In the genomic region with DNA sequence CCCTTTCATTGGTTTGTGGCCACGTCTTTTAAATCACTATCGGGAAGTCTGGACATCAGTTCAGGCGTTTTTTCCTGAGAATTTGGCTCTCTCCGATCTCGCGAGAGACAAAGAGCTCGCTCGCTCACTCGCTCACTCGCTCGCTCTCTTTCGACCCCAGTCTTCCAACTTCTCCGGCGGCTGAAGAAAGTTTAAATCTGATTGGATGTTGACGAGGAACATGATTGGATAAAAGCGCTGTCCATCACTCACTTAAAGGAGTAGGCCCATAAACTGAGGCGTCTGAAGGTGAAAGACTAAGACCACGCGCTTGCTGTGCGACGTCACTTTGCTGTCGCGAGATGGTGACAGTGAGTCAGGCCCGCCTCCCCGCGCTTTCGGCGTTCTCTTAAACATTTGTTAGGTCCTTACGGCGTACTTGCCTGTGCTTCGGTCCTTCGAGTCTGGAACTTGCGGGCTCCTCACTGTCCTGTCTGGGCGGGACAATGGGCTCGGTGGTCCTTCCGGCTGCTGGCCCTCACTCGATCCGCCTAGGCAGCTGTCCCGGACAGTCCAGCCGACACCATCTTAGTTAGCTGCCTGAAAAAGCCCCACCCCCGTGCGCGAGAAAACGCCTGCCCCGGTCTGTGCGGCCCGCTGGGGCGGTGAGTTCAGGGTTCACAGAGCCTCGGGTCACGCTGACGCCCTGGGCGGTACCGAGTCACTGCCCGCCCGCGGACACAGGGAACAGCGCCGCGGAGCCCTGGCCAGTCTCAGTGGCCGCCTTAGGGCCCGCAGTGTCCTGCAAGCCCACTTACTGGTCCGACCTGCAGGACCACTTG, we compare ENCODE assay signal across 8 mouse cellular contexts. TPM values are rescaled to one million over a fixed set of nuclear protein-coding genes. Genes with fewer than 3 reads are reported as not detected.
A peak's percentile ranks its signal among the peaks of the same experiment; 100 is the strongest.
DNase-seq lines count a peak whose midpoint lies in the region; ATAC-seq and TF ChIP-seq lines count a peak whose summit lies in the region.

A gene (minus strand): TSS at position 293 of the 821 bp plus-strand sequence.

- H3K27ac ChIP-seq in embryonic facial prominence, embryonic 13.5 days, result peak within 1 kb of the TSS; percentile 95
- H3K27ac ChIP-seq in kidney, adult 2 months (ENCODE audit: insufficient read depth, low read depth, low read length), result peak within 1 kb of the TSS; percentile 90
- peak within 1 kb of the TSS; percentile 99 for H3K27ac ChIP-seq in limb, embryonic 12.5 days
- H3K27ac ChIP-seq in midbrain, embryonic 15.5 days, result peak within 1 kb of the TSS; percentile 88
- peak within 1 kb of the TSS; percentile 93 for H3K27ac ChIP-seq in spleen, adult 2 months (ENCODE audit: insufficient read depth, low read length)

- no peaks in the 10 kb centered on the region for H3K27me3 ChIP-seq in embryonic facial prominence, embryonic 13.5 days
- H3K27me3 ChIP-seq in kidney, adult 2 months (replicated peaks; ENCODE audit: control insufficient read depth, insufficient read depth, low read length), result no peaks in the 10 kb centered on the region
- H3K27me3 ChIP-seq in limb, embryonic 12.5 days, result no peaks in the 10 kb centered on the region
- no peaks in the 10 kb centered on the region for H3K27me3 ChIP-seq in midbrain, embryonic 15.5 days (replicated peaks)
- H3K27me3 ChIP-seq in spleen, adult 2 months (ENCODE audit: control insufficient read depth, insufficient read depth, low read length), result no peaks in the 10 kb centered on the region

- under 1% methylated on average over 62 of the region's 62 CpGs for WGBS in embryonic facial prominence, embryonic 13.5 days
- under 1% methylated on average over 62 of the region's 62 CpGs for WGBS in kidney, adult 2 months
- under 1% methylated on average over 62 of the region's 62 CpGs for WGBS in limb, embryonic 12.5 days
- under 1% methylated on average over 62 of the region's 62 CpGs for WGBS in midbrain, embryonic 15.5 days
- WGBS in spleen, adult 2 months, result under 1% methylated on average over 62 of the region's 62 CpGs

- peaks cover 16% of the 10 kb centered on the region for H3K36me3 ChIP-seq in embryonic facial prominence, embryonic 13.5 days
- peaks cover 1% of the 10 kb centered on the region; the same call in 1 of the 2 replicates for H3K36me3 ChIP-seq in kidney, adult 2 months (ENCODE audit: control insufficient read depth, insufficient read depth, low read length)
- H3K36me3 ChIP-seq in limb, embryonic 12.5 days, result peaks cover 16% of the 10 kb centered on the region
- H3K36me3 ChIP-seq in midbrain, embryonic 15.5 days (replicated peaks), result 0 out of 2 replicates have a peak, but pooled peaks cover 4% of the 10 kb centered on the region
- peaks cover 11% of the 10 kb centered on the region for H3K36me3 ChIP-seq in spleen, adult 2 months (ENCODE audit: control insufficient read depth, insufficient read depth, low read length)

- DNase-seq in 3134 (ENCODE audit: extremely low read depth, insufficient read length, low spot score), result peak; percentile 99
- peak; percentile 96 to 98 for DNase-seq in adrenal gland, postnatal 36 days
- DNase-seq in heart, adult 18-20 months, result peak; percentile 98 to 99
- peak; percentile 100 for DNase-seq in kidney, adult 2 months
- peak; percentile 92 to 100 for DNase-seq in spleen, adult 2 months (ENCODE audit: low read depth in 1 of 2, low spot score in 2 of 2)

- peak; percentile 95 for ATAC-seq in embryonic facial prominence, embryonic 13.5 days (ENCODE audit: insufficient number of reproducible peaks, insufficient read depth, low FRiP score, low TSS enrichment, low read depth)
- peak; percentile 95 for ATAC-seq in limb, embryonic 12.5 days (ENCODE audit: insufficient number of reproducible peaks, insufficient read depth, low FRiP score, low TSS enrichment, low read depth)
- peak; percentile 96 for ATAC-seq in midbrain, embryonic 15.5 days (replicated peaks)

- TF ChIP-seq POLR2A in kidney, adult 2 months (IDR thresholded peaks at IDR 0.05; ENCODE audit: low read depth, low read length), result peak; percentile 75
- TF ChIP-seq POLR2A in spleen, adult 2 months (IDR thresholded peaks at IDR 0.05; ENCODE audit: low read depth, low read length), result peak; percentile 73

- no peaks in the 10 kb centered on the region for H3K9me3 ChIP-seq in embryonic facial prominence, embryonic 13.5 days
- no peaks in the 10 kb centered on the region for H3K9me3 ChIP-seq in limb, embryonic 12.5 days
- H3K9me3 ChIP-seq in midbrain, embryonic 15.5 days, result no peaks in the 10 kb centered on the region

- TF ChIP-seq CTCF in kidney, adult 2 months (conservative IDR thresholded peaks at IDR 0.05; ENCODE audit: insufficient read depth, insufficient read length, low read depth, low read length), result 0 out of 2 replicates have a peak, but pooled peaks have one; percentile 11
- no peak for TF ChIP-seq CTCF in spleen, adult 2 months (IDR thresholded peaks at IDR 0.05; ENCODE audit: extremely low read depth, insufficient read depth, insufficient read length, insufficient replicate concordance)

- peaks cover 24% of the 10 kb centered on the region for H3K4me1 ChIP-seq in embryonic facial prominence, embryonic 13.5 days
- H3K4me1 ChIP-seq in kidney, adult 2 months (ENCODE audit: control insufficient read depth, insufficient read depth, low read length), result peaks cover 13% of the 10 kb centered on the region; the same call in 1 of the 2 replicates
- peaks cover 30% of the 10 kb centered on the region for H3K4me1 ChIP-seq in limb, embryonic 12.5 days (replicated peaks)
- H3K4me1 ChIP-seq in midbrain, embryonic 15.5 days, result peaks cover 35% of the 10 kb centered on the region
- H3K4me1 ChIP-seq in spleen, adult 2 months (ENCODE audit: control insufficient read depth, insufficient read depth, insufficient read length), result peaks cover 13% of the 10 kb centered on the region; the same call in 1 of the 2 replicates

- H3K4me3 ChIP-seq in embryonic facial prominence, embryonic 13.5 days, result peak within 1 kb of the TSS; percentile 94
- H3K4me3 ChIP-seq in kidney, adult 2 months (ENCODE audit: insufficient read depth, low read depth, low read length), result peak within 1 kb of the TSS; percentile 97
- H3K4me3 ChIP-seq in limb, embryonic 12.5 days (replicated peaks), result peak within 1 kb of the TSS; percentile 92
- peak within 1 kb of the TSS; percentile 78 for H3K4me3 ChIP-seq in midbrain, embryonic 15.5 days
- H3K4me3 ChIP-seq in spleen, adult 2 months (ENCODE audit: extremely low read depth, insufficient read depth, insufficient read length), result peak within 1 kb of the TSS; percentile 96

- H3K4me2 ChIP-seq in embryonic facial prominence, embryonic 13.5 days, result peak within 1 kb of the TSS; percentile 92
- H3K4me2 ChIP-seq in limb, embryonic 12.5 days, result peak within 1 kb of the TSS; percentile 92
- peak within 1 kb of the TSS; percentile 82 for H3K4me2 ChIP-seq in midbrain, embryonic 15.5 days

- peak within 1 kb of the TSS; percentile 96 for H3K9ac ChIP-seq in embryonic facial prominence, embryonic 13.5 days
- H3K9ac ChIP-seq in limb, embryonic 12.5 days (replicated peaks), result peak within 1 kb of the TSS; percentile 92
- peak within 1 kb of the TSS; percentile 77 for H3K9ac ChIP-seq in midbrain, embryonic 15.5 days

RNA-seq across cellular contexts. Expression of the gene that starts here (rescaled TPM):
- 10 to 100 TPM; 36.5 to 40.8 TPM for total RNA-seq in adrenal gland, postnatal 36 days (2021)
- polyA plus RNA-seq in embryonic facial prominence, embryonic 13.5 days (2015; fragmentation: Nextera tagmentation; extraction: Ambion mirVana), result 15.5 and 15.8 TPM in 2 replicates
- total RNA-seq in heart, adult 18-20 months (2021), result 10 to 100 TPM; 21.7 to 24.6 TPM
- 6.2 and 6.4 TPM in 2 replicates for polyA plus RNA-seq in kidney, adult 2 months (2012; rRNA removed)
- 16.2 and 18.9 TPM in 2 replicates for polyA plus RNA-seq in limb, embryonic 12.5 days (2016; fragmentation: Nextera tagmentation; extraction: Ambion mirVana)
- polyA plus RNA-seq in midbrain, embryonic 15.5 days (2015; fragmentation: Nextera tagmentation; extraction: Ambion mirVana), result 6.8 TPM in 2 replicates
- polyA plus RNA-seq in spleen, adult 2 months (2012; rRNA removed), result 8.1 and 9.0 TPM in 2 replicates

Comparison
In these comparisons a context has a peak if more than half of its experiments do, and no peak if none do; other contexts are left out.
1. Peak in every context shown above with its lines: DNase-seq, ATAC-seq, H3K4me3 ChIP-seq and H3K27ac ChIP-seq.